Mouse (Mus musculus): ENCODE measurements around the gene Slfn14.

DNA sequence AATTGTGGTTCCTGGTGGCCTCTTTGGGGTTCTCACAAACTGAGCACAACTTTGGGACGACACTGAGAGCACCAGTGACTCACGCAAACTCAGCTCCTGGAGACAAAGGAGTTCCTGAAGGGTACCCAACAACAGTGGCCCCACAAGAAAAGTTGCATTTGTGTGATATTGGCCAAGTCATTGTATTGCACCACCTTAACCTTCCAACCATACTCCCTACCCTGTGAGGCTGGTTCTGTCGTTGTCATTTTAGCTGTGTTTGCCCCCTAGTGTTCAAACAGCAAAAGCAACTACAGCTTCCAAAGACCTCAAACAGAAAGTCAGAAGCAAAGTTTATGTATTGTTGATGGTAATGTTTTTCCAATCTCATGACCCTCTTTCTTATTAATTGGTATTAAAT is 23.4 kb downstream of the Slfn14 start:
- TF ChIP-seq POLR2A (IDR thresholded peaks at IDR 0.05; ENCODE audit: borderline replicate concordance, low read depth, low read length) (no peak), CTCF (IDR thresholded peaks at IDR 0.05; ENCODE audit: low read depth, low read length) (no peak)
